Mouse (Mus musculus) spleen, adult 2 months (tissue): ENCODE measurements around the gene Tlr9.

Source experiments
- CTCF ChIP-seq: fragments of 200-500 bp; IDR thresholded peaks from 2 replicates; pipeline ENCODE4 v1.5.1; 2011; ENCODE audit warnings: mild to moderate bottlenecking, inconsistent platforms; ENCODE audit not compliant: insufficient read depth, insufficient read length, insufficient replicate concordance; ENCODE audit errors: extremely low read depth
- POLR2A ChIP-seq: fragments of 200-500 bp; IDR thresholded peaks from 2 replicates; pipeline ENCODE4 v1.6.1; 2011; ENCODE audit warnings: low read depth, low read length, inconsistent platforms

DNA sequence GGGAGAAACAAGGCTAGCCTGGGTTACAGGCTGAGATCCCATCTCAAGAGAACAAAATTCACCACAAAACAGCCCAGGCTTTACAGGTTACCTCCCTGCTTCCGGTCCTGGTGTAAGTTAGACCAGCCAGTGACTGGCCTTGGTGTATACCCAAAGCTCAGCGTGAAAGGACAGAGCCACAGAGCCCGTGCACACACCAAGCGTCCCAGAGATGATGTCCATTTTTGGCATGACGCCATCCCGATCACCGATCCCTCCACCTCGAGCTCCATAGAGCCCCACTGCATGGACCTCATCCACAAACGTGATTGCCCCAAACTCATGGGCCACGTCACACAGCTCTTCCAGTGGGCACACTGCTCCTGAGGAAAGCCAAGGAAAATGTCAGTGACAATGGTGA is 15.5 kb downstream of the Tlr9 start:
- TF ChIP-seq CTCF, result no peak
- TF ChIP-seq POLR2A, result no peak
